Mouse (Mus musculus) spleen, embryonic (tissue): ENCODE data around the gene Eva1b.

Source experiments
- CTCF ChIA-PET: fragments of 350-600 bp; sonication (Branson Sonifier 250); formaldehyde crosslinking; loops from one replicate; lab custom pipeline; 2022; lab: Charles Lee

Gene Eva1b

DNA sequence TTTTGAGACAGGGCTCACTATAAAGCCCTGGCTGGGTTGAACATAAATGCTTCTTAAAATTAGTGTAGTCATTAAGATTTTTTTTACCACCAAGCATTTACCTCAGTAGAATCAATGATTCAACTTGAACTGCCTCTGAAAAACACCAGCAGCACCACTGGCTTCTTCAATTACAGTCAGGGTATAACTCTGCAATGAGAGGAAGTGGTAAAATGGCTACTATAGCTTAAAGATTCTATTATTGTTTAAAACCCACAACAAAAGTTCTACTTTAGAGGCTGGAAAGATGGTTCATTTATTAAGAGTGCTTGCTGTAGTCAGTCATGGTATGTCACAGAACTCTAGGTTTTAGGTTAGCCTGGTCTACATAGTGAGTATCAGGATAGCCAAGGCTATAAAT is 46.7 kb downstream of the Eva1b start:
- CTCF ChIA-PET, result interaction anchor here (0.7 kb wide), 1 partner anchor 43 kb away, joined by 6 read pairs; no protein-coding TSS in a partner anchor

DNA sequence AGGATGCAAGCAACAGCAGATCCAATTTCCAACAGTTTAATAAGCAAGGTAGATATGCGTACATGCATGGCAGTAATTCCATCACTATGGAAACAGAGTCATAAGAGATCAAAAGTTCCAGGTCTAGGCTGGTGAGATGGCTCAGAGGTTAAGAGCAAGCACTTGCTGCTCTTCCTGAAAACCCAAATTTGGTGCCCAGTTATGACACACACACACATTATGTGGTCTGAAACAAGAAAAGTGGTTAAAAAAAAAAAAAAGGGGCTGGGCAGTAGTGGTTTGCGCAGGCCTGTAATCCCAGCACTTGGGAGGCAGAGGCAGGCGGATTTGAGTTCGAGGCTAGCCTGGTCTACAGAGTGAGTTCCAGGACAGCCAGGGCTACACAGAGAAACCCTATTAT is 47.4 kb downstream of the Eva1b start:
- CTCF ChIA-PET, result interaction anchor here (0.7 kb wide), 1 partner anchor 43 kb away, joined by 6 read pairs; no protein-coding TSS in a partner anchor

DNA sequence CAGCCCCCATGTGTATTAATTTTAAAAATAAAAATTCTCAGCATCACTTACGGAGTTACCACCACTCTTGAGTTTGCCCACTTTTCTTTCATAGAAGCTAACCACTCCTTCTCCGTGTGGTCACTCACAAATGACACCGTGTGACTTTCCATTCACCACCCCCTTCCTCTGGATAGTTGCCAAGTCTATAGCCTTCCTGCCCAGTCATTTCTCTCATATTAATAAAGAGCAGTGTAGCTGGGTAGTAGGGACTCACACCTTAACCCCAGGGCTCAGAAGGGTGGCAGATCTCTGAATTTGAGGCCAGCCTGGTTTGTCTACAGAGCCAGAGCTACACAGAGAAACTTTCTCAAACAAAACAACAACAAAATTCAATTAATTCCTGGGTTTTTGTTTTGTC is 49.9 kb downstream of the Eva1b start:
- CTCF ChIA-PET, result no interaction called here
